Mouse (Mus musculus): Measurements from ENCODE around the gene Padi4. TPM values are rescaled to one million over a fixed set of nuclear protein-coding genes. Genes with fewer than 3 reads are reported as not detected.

Gene Padi4
- polyA plus RNA-seq, 1 experiment from 2014 or later = 0.06 TPM

GRCm38 (mm10) chr4:140724739-140725138 lies 49.3 kb downstream of the Padi4 start:
- Histone ChIP-seq H3K9ac (no peak overlapping the region), H3K27me3 (no peaks in the 10 kb centered on the region), H3K9me3 (no peaks in the 10 kb centered on the region), H3K27ac (peak overlapping the region; percentile 7; the same call in 1 of the 2 replicates), H3K4me2 (replicated peaks) (no peak overlapping the region), H3K4me3 (no peak overlapping the region), H3K36me3 (peaks cover 62% of the 10 kb centered on the region), H3K4me1 (no peaks in the 10 kb centered on the region)
- no peak for ATAC-seq (ENCODE audit: low FRiP score, low read depth)
- WGBS = 62% methylated on average over 6 of the region's 6 CpGs

GRCm38 (mm10) chr4:140723801-140724200 lies 50.2 kb downstream of the Padi4 start:
- peaks cover 71% of the 10 kb centered on the region for H3K36me3 ChIP-seq
- no peak overlapping the region for H3K9ac ChIP-seq
- 46% methylated on average over 5 of the region's 5 CpGs for WGBS

GRCm38 (mm10) chr4:140723192-140723591 lies 50.8 kb downstream of the Padi4 start:
- H3K4me1 ChIP-seq = no peaks in the 10 kb centered on the region
- no peak for ATAC-seq (ENCODE audit: low FRiP score, low read depth)
- no peaks in the 10 kb centered on the region for H3K9me3 ChIP-seq
- 82% methylated on average over 9 of the region's 9 CpGs for WGBS
- H3K9ac ChIP-seq = no peak overlapping the region
- H3K4me3 ChIP-seq = no peak overlapping the region
- H3K27me3 ChIP-seq = no peaks in the 10 kb centered on the region
- no peak overlapping the region; the same call in 1 of the 2 replicates for H3K27ac ChIP-seq
- H3K36me3 ChIP-seq = peaks cover 77% of the 10 kb centered on the region
- no peak overlapping the region for H3K4me2 ChIP-seq (replicated peaks)

More at GRCm38 (mm10) chr4:140723801-140724200, 50.2 kb downstream of the Padi4 start:
- H3K27ac ChIP-seq = 0 out of 2 replicates have a peak overlapping the region, but pooled peaks have one; percentile 7
- H3K27me3 ChIP-seq = no peaks in the 10 kb centered on the region
- no peak overlapping the region for H3K4me2 ChIP-seq (replicated peaks)
- no peaks in the 10 kb centered on the region for H3K4me1 ChIP-seq
- no peaks in the 10 kb centered on the region for H3K9me3 ChIP-seq
- no peak; the same call in 1 of the 2 replicates for ATAC-seq (ENCODE audit: low FRiP score, low read depth)
- no peak overlapping the region for H3K4me3 ChIP-seq

- no peaks in the 10 kb centered on the region for H3K4me1 ChIP-seq
- H3K4me2 ChIP-seq (replicated peaks) = no peak overlapping the region
- H3K9ac ChIP-seq = no peak overlapping the region
- ATAC-seq (ENCODE audit: low FRiP score, low read depth) = no peak
- no peak overlapping the region for H3K27ac ChIP-seq
- no peaks in the 10 kb centered on the region for H3K27me3 ChIP-seq
- H3K36me3 ChIP-seq = peaks cover 82% of the 10 kb centered on the region
- no peak overlapping the region for H3K4me3 ChIP-seq
- 71% methylated on average over 9 of the region's 9 CpGs for WGBS
- no peaks in the 10 kb centered on the region for H3K9me3 ChIP-seq
Measured at GRCm38 (mm10) chr4:140722710-140723109, 51.3 kb downstream of the Padi4 start.

GRCm38 (mm10) chr4:140721968-140722490 lies 52.0 kb downstream of the Padi4 start:
- Histone ChIP-seq H3K36me3 (peaks cover 87% of the 10 kb centered on the region), H3K27ac (peak overlapping the region; percentile 28; the same call in 1 of the 2 replicates), H3K9ac (no peak overlapping the region), H3K4me1 (no peaks in the 10 kb centered on the region), H3K4me2 (replicated peaks) (no peak overlapping the region), H3K27me3 (no peaks in the 10 kb centered on the region), H3K9me3 (no peaks in the 10 kb centered on the region), H3K4me3 (no peak overlapping the region)
- no peak for ATAC-seq (ENCODE audit: low FRiP score, low read depth)
- WGBS = 81% methylated on average over 20 of the region's 20 CpGs

- no peak overlapping the region for H3K9ac ChIP-seq
- no peaks in the 10 kb centered on the region for H3K9me3 ChIP-seq
- H3K4me2 ChIP-seq (replicated peaks) = no peak overlapping the region
- H3K36me3 ChIP-seq = peaks cover 91% of the 10 kb centered on the region
- H3K27ac ChIP-seq = no peak overlapping the region
- H3K27me3 ChIP-seq = no peaks in the 10 kb centered on the region
- WGBS = 86% methylated on average over 5 of the region's 5 CpGs
- no peaks in the 10 kb centered on the region for H3K4me1 ChIP-seq
- no peak overlapping the region for H3K4me3 ChIP-seq
- no peak for ATAC-seq (ENCODE audit: low FRiP score, low read depth)
Measured at GRCm38 (mm10) chr4:140720091-140720490, 53.9 kb downstream of the Padi4 start.

- no peak for ATAC-seq (ENCODE audit: low FRiP score, low read depth)
- 95% methylated on average over 9 of the region's 9 CpGs for WGBS
- no peak overlapping the region for H3K27ac ChIP-seq
Measured at GRCm38 (mm10) chr4:140718436-140718835, 55.6 kb downstream of the Padi4 start.

GRCm38 (mm10) chr4:140716994-140717393 lies 57.0 kb downstream of the Padi4 start:
- WGBS = 92% methylated on average over 11 of the region's 11 CpGs
- Histone ChIP-seq H3K4me3 (no peak overlapping the region), H3K9ac (no peak overlapping the region), H3K9me3 (no peaks in the 10 kb centered on the region), H3K36me3 (peaks cover 98% of the 10 kb centered on the region), H3K4me2 (replicated peaks) (no peak overlapping the region), H3K27ac (no peak overlapping the region), H3K4me1 (no peaks in the 10 kb centered on the region), H3K27me3 (no peaks in the 10 kb centered on the region)
- ATAC-seq (ENCODE audit: low FRiP score, low read depth) = no peak

More at GRCm38 (mm10) chr4:140718436-140718835, 55.6 kb downstream of the Padi4 start:
- H3K4me3 ChIP-seq = no peak overlapping the region
- H3K9ac ChIP-seq = no peak overlapping the region
- H3K4me1 ChIP-seq = no peaks in the 10 kb centered on the region
- no peak overlapping the region for H3K4me2 ChIP-seq (replicated peaks)
- H3K9me3 ChIP-seq = no peaks in the 10 kb centered on the region
- H3K27me3 ChIP-seq = no peaks in the 10 kb centered on the region
- peaks cover 98% of the 10 kb centered on the region for H3K36me3 ChIP-seq

- H3K36me3 ChIP-seq = peaks cover 98% of the 10 kb centered on the region
- WGBS = 93% methylated on average over 5 of the region's 5 CpGs
- H3K9me3 ChIP-seq = no peaks in the 10 kb centered on the region
Measured at GRCm38 (mm10) chr4:140714586-140714985, 59.5 kb downstream of the Padi4 start.

GRCm38 (mm10) chr4:140713480-140714365 lies 60.3 kb downstream of the Padi4 start:
- ATAC-seq (ENCODE audit: low FRiP score, low read depth) = peak; percentile 74
- no peak overlapping the region for H3K27ac ChIP-seq
- WGBS = 58% methylated on average over 29 of the region's 29 CpGs

More at GRCm38 (mm10) chr4:140714586-140714985, 59.5 kb downstream of the Padi4 start:
- ATAC-seq (ENCODE audit: low FRiP score, low read depth) = no peak
- Histone ChIP-seq H3K4me3 (no peak overlapping the region), H3K9ac (no peak overlapping the region), H3K27ac (no peak overlapping the region), H3K27me3 (no peaks in the 10 kb centered on the region), H3K4me2 (replicated peaks) (no peak overlapping the region), H3K4me1 (0 out of 2 replicates have a peak, but pooled peaks cover 6% of the 10 kb centered on the region)

GRCm38 (mm10) chr4:140711360-140711759 lies 62.7 kb downstream of the Padi4 start:
- Histone ChIP-seq H3K9me3 (no peaks in the 10 kb centered on the region), H3K4me2 (replicated peaks) (no peak overlapping the region), H3K4me3 (no peak overlapping the region), H3K36me3 (peaks cover 99% of the 10 kb centered on the region), H3K27me3 (no peaks in the 10 kb centered on the region), H3K4me1 (peaks cover 33% of the 10 kb centered on the region), H3K9ac (no peak overlapping the region), H3K27ac (no peak overlapping the region)
- no peak for ATAC-seq (ENCODE audit: low FRiP score, low read depth)
- WGBS = 76% methylated on average over 5 of the region's 5 CpGs

More at GRCm38 (mm10) chr4:140713480-140714365, 60.3 kb downstream of the Padi4 start:
- Histone ChIP-seq H3K9me3 (no peaks in the 10 kb centered on the region), H3K9ac (no peak overlapping the region), H3K4me3 (no peak overlapping the region), H3K4me2 (replicated peaks) (no peak overlapping the region), H3K27me3 (no peaks in the 10 kb centered on the region), H3K36me3 (peaks cover 98% of the 10 kb centered on the region), H3K4me1 (0 out of 2 replicates have a peak, but pooled peaks cover 10% of the 10 kb centered on the region)

- H3K9me3 ChIP-seq = no peaks in the 10 kb centered on the region
- no peak overlapping the region for H3K9ac ChIP-seq
- H3K27ac ChIP-seq = no peak overlapping the region
- 72% methylated on average over 10 of the region's 10 CpGs for WGBS
- ATAC-seq (ENCODE audit: low FRiP score, low read depth) = no peak
- H3K4me2 ChIP-seq (replicated peaks) = no peak overlapping the region
- H3K36me3 ChIP-seq = peaks cover 99% of the 10 kb centered on the region
- H3K27me3 ChIP-seq = no peaks in the 10 kb centered on the region
- H3K4me1 ChIP-seq = peaks cover 36% of the 10 kb centered on the region
- no peak overlapping the region for H3K4me3 ChIP-seq
Measured at GRCm38 (mm10) chr4:140710781-140711180, 63.3 kb downstream of the Padi4 start.
